Mouse (Mus musculus): ENCODE measurements at regions not wholly inside any gene's neighbourhood (a gene's known extent, or its start where the extent isn't known, plus 50 kb on each side); places are given as distances from the start of the nearest gene placed in this dataset.

DNA sequence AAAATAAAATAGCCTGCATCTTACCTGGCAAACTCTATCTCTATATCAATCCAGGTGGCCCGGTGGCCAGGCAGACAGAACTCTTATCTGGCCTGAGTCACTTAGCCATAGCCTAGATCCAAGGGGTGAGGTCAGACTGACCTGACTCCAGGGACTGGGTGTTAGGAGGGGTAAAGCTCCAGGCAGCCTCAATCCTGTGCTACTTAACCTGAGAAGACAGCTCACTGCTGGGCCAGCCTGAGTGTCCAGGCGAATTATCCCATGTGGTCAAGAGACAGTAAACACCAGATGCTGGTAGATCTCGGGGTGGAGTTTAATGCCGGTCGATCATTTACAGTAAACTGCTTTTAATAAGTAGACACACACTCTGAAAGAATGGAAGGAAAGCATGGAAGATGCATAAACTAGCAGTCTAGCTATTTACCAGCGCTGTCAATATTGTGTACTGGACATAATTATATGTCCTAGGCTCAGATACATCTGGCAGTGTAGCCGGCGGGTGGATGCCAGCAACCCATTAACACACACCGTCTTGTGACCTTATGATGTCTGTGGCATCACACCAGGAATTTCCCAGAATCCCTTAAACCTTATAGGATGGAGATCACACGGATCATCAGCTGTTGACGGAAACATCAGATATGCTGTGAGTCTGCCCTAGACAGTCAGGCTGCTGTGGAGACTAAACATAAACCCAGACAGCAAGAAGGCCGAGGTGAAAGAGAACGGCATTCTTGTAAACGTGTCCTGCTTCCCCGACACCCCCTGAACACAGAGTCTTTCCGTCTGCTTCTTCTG is 153.9 kb upstream of the Ubl3 start:
- peaks cover 3% of the 10 kb centered on the region for H3K4me1 ChIP-seq (ENCODE audit: control insufficient read depth, insufficient read depth, low read length)
- H3K9me3 ChIP-seq (replicated peaks; ENCODE audit: control insufficient read depth, insufficient read depth, low read length, poor library complexity, severe bottlenecking), result no peaks in the 10 kb centered on the region
- TF ChIP-seq EP300 (IDR thresholded peaks at IDR 0.05; ENCODE audit: insufficient read depth, low read depth, low read length) (no peak), POLR2A (IDR thresholded peaks at IDR 0.05; ENCODE audit: insufficient read depth, low read length) (no peak), CTCF (IDR thresholded peaks at IDR 0.05; ENCODE audit: low read depth, low read length) (no peak)

DNA sequence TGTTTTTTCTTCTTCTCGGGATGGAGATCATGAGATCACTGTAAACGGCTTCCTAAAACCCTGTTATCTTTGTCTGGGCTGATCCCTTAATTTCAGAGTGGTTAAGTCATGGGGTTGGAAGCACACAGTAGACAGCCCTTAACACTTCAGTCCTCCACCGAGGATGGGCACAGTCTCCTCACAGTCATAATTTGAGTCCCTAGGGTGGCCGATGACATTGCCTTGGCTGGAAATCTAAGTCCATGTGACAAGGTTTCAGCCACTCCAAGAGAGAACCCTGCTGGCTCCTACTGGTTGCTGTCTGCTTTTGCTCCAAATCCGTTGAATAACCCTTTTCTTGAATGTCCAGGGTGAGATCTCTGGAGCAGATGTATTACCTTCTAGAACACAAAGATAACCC is 152.2 kb upstream of the Ubl3 start:
- no peak overlapping the region for H3K9ac ChIP-seq (ENCODE audit: low read depth, poor library complexity, severe bottlenecking)
- H3K27me3 ChIP-seq (ENCODE audit: control insufficient read depth, insufficient read depth, low read length, poor library complexity, severe bottlenecking), result no peaks in the 10 kb centered on the region
- no peak overlapping the region for H3K27ac ChIP-seq (ENCODE audit: insufficient read depth, low read length)
- H3K36me3 ChIP-seq (ENCODE audit: control insufficient read depth, insufficient read depth, low read length, poor library complexity, severe bottlenecking), result no peaks in the 10 kb centered on the region
- H3K4me3 ChIP-seq (ENCODE audit: low read depth, low read length), result no peak overlapping the region
- TF ChIP-seq POLR2A (IDR thresholded peaks at IDR 0.05; ENCODE audit: insufficient read depth, low read length) (no peak), EP300 (IDR thresholded peaks at IDR 0.05; ENCODE audit: insufficient read depth, low read depth, low read length) (no peak), CTCF (IDR thresholded peaks at IDR 0.05; ENCODE audit: low read depth, low read length) (no peak)
- H3K9me3 ChIP-seq (replicated peaks; ENCODE audit: control insufficient read depth, insufficient read depth, low read length, poor library complexity, severe bottlenecking), result no peaks in the 10 kb centered on the region
- H3K4me1 ChIP-seq (ENCODE audit: control insufficient read depth, insufficient read depth, low read length), result peaks cover 3% of the 10 kb centered on the region

More for the DNA sequence above, 153.9 kb upstream of the Ubl3 start:
- Histone ChIP-seq H3K4me3 (ENCODE audit: low read depth, low read length) (no peak overlapping the region), H3K27me3 (ENCODE audit: control insufficient read depth, insufficient read depth, low read length, poor library complexity, severe bottlenecking) (no peaks in the 10 kb centered on the region), H3K27ac (ENCODE audit: insufficient read depth, low read length) (no peak overlapping the region), H3K36me3 (ENCODE audit: control insufficient read depth, insufficient read depth, low read length, poor library complexity, severe bottlenecking) (no peaks in the 10 kb centered on the region), H3K9ac (ENCODE audit: low read depth, poor library complexity, severe bottlenecking) (no peak overlapping the region)

DNA sequence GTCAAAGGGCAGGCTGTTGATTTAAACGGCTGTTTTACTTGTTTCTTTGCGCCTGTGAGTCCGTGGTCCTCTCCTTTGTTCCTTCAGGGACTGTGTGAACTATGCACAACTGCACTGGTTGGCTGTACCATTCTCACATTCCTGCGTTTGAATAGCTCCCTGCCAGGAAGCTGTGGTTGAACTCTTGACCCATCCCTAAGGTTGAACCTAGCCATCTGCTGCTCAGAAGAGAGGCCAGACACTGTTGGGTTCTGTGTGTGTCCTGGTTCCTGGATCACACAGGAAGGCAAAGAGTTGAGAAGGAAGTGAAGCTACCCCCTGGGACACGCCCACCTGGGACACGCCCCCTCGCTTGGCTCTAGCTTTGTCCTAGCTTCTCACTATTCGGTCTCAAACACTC is 149.3 kb upstream of the Ubl3 start:
- H3K4me1 ChIP-seq (ENCODE audit: control insufficient read depth, insufficient read depth, low read length), result no peaks in the 10 kb centered on the region
- H3K27ac ChIP-seq (ENCODE audit: insufficient read depth, low read length), result peak overlapping the region; percentile 71
- H3K36me3 ChIP-seq (ENCODE audit: control insufficient read depth, insufficient read depth, low read length, poor library complexity, severe bottlenecking), result no peaks in the 10 kb centered on the region
- no peak overlapping the region for H3K4me3 ChIP-seq (ENCODE audit: low read depth, low read length)
- TF ChIP-seq CTCF (IDR thresholded peaks at IDR 0.05; ENCODE audit: low read depth, low read length) (no peak), POLR2A (IDR thresholded peaks at IDR 0.05; ENCODE audit: insufficient read depth, low read length) (no peak), EP300 (IDR thresholded peaks at IDR 0.05; ENCODE audit: insufficient read depth, low read depth, low read length) (peak; percentile 98)
- no peak overlapping the region for H3K9ac ChIP-seq (ENCODE audit: low read depth, poor library complexity, severe bottlenecking)
- H3K27me3 ChIP-seq (ENCODE audit: control insufficient read depth, insufficient read depth, low read length, poor library complexity, severe bottlenecking), result no peaks in the 10 kb centered on the region
- H3K9me3 ChIP-seq (replicated peaks; ENCODE audit: control insufficient read depth, insufficient read depth, low read length, poor library complexity, severe bottlenecking), result no peaks in the 10 kb centered on the region

DNA sequence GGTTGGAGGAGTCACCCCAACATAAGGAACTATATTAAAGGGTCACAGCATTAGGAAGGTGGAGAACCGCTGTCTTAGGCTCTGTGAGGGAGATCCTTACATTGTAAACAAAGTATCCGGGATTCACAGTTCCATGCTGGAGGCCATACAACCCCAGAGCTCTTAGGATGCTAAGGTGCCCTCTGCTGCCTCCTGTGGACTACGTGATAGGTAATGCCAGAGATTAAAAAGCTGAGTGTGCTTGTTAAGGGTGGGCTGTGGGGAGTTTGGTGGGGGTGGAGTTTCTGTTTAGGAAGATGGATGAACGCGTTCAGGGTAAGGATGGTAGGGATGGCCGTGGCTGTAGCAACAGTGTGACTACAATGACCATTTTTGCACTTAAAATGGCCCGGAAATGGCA is 148.4 kb upstream of the Ubl3 start:
- H3K27ac ChIP-seq (ENCODE audit: insufficient read depth, low read length), result peak overlapping the region; percentile 54; the same call in 1 of the 2 replicates
- H3K9me3 ChIP-seq (replicated peaks; ENCODE audit: control insufficient read depth, insufficient read depth, low read length, poor library complexity, severe bottlenecking), result no peaks in the 10 kb centered on the region
- H3K27me3 ChIP-seq (ENCODE audit: control insufficient read depth, insufficient read depth, low read length, poor library complexity, severe bottlenecking), result no peaks in the 10 kb centered on the region
- no peaks in the 10 kb centered on the region for H3K36me3 ChIP-seq (ENCODE audit: control insufficient read depth, insufficient read depth, low read length, poor library complexity, severe bottlenecking)
- H3K9ac ChIP-seq (ENCODE audit: low read depth, poor library complexity, severe bottlenecking), result no peak overlapping the region
- H3K4me3 ChIP-seq (ENCODE audit: low read depth, low read length), result no peak overlapping the region
- no peak for TF ChIP-seq POLR2A (IDR thresholded peaks at IDR 0.05; ENCODE audit: insufficient read depth, low read length)
- TF ChIP-seq CTCF (IDR thresholded peaks at IDR 0.05; ENCODE audit: low read depth, low read length), result peak; percentile 25
- no peaks in the 10 kb centered on the region for H3K4me1 ChIP-seq (ENCODE audit: control insufficient read depth, insufficient read depth, low read length)

DNA sequence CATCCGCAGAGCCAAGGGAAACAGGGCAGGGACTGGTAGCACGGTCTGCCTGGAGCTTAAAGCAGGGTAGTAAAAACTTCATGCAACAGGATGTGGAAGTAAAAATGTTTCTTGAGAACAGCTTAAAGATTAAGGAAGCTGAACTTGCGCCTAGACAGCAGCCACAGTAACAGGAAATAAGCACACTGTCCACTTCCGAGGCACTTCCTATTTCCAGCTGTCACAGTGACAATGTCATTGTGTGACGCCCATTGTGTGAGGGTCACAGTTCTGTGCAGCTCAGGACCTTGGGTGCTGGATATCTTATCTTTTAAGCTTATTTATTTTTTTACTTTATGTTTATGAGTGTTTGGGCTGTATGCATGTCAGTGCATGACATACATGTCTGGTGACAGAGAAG is 147.7 kb upstream of the Ubl3 start:
- Histone ChIP-seq H3K27ac (ENCODE audit: insufficient read depth, low read length) (peak overlapping the region; percentile 20; the same call in 1 of the 2 replicates), H3K4me3 (ENCODE audit: low read depth, low read length) (no peak overlapping the region), H3K4me1 (ENCODE audit: control insufficient read depth, insufficient read depth, low read length) (no peaks in the 10 kb centered on the region), H3K9me3 (replicated peaks; ENCODE audit: control insufficient read depth, insufficient read depth, low read length, poor library complexity, severe bottlenecking) (no peaks in the 10 kb centered on the region), H3K36me3 (ENCODE audit: control insufficient read depth, insufficient read depth, low read length, poor library complexity, severe bottlenecking) (no peaks in the 10 kb centered on the region), H3K27me3 (ENCODE audit: control insufficient read depth, insufficient read depth, low read length, poor library complexity, severe bottlenecking) (no peaks in the 10 kb centered on the region), H3K9ac (ENCODE audit: low read depth, poor library complexity, severe bottlenecking) (no peak overlapping the region)
- TF ChIP-seq POLR2A (IDR thresholded peaks at IDR 0.05; ENCODE audit: insufficient read depth, low read length) (no peak), CTCF (IDR thresholded peaks at IDR 0.05; ENCODE audit: low read depth, low read length) (no peak)

DNA sequence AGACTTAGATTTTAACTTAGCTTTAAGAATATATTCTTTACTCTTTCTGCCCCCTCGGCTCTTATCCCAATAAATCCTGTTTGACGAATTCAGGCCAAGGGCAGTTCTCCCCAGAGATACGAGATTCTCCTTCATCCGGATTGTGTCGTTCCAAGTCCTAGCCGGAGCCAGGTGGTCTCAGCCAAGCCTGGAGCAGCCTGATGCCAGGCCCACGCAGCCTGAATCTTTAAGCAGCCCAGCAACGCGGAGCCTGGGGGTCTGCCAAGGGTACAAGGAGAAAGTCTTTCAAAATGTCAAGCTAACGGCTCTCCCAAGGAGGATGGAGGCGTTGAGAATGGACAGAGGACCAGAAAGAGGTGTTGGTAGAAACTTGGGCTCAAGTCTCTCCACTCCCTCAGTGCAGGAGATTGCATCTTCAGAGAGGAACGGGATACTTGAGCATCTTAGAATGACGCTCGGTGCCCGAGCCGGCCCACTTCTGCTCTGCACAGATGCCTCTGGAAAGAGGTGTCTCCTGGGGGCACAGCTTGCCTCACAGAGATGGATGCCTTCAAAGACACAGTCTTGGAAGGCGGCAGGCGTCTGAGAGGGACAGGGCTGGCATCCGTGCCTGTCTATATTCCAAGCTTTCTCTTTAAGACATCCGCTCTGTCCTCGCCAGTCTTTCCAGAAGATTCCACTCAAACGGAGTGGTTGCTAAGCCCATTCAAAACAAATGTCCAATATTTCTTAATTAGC is 145.2 kb upstream of the Ubl3 start:
- Histone ChIP-seq H3K27me3 (ENCODE audit: control insufficient read depth, insufficient read depth, low read length, poor library complexity, severe bottlenecking) (no peaks in the 10 kb centered on the region), H3K36me3 (ENCODE audit: control insufficient read depth, insufficient read depth, low read length, poor library complexity, severe bottlenecking) (no peaks in the 10 kb centered on the region), H3K4me1 (ENCODE audit: control insufficient read depth, insufficient read depth, low read length) (no peaks in the 10 kb centered on the region), H3K4me3 (ENCODE audit: low read depth, low read length) (no peak overlapping the region), H3K9me3 (replicated peaks; ENCODE audit: control insufficient read depth, insufficient read depth, low read length, poor library complexity, severe bottlenecking) (no peaks in the 10 kb centered on the region), H3K27ac (ENCODE audit: insufficient read depth, low read length) (no peak overlapping the region), H3K9ac (ENCODE audit: low read depth, poor library complexity, severe bottlenecking) (no peak overlapping the region)
- TF ChIP-seq EP300 (IDR thresholded peaks at IDR 0.05; ENCODE audit: insufficient read depth, low read depth, low read length), result no peak
- no peak for TF ChIP-seq CTCF (IDR thresholded peaks at IDR 0.05; ENCODE audit: low read depth, low read length)
- TF ChIP-seq POLR2A (IDR thresholded peaks at IDR 0.05; ENCODE audit: insufficient read depth, low read length), result no peak

Data from ES-Bruce4 (cell line).